Mouse (Mus musculus): Measurements from ENCODE around the gene Slc5a11.

GRCm38 (mm10) chr7:123287903-123288302 is 73.3 kb downstream of the Slc5a11 start:
- TF ChIP-seq EP300 (IDR thresholded peaks at IDR 0.05) (no peak), CTCF (IDR thresholded peaks at IDR 0.05) (no peak)
